Mouse (Mus musculus) myocyte (in vitro differentiated cells): Measurements from ENCODE around the gene Rragd.

Experiments
- CEBPB ChIP-seq: IDR thresholded peaks from 2 replicates; pipeline ENCODE4 v1.6.1; 2011; ENCODE audit warnings: mild to moderate bottlenecking, moderate library complexity; ENCODE audit not compliant: poor library complexity, insufficient read depth, severe bottlenecking
- E2F4 ChIP-seq: IDR thresholded peaks from one replicate; pipeline ENCODE4 v1.6.1; 2011; ENCODE audit warnings: mild to moderate bottlenecking, control low read depth, moderate library complexity; ENCODE audit not compliant: insufficient read depth
- MAX ChIP-seq: IDR thresholded peaks from one replicate; pipeline ENCODE4 v1.6.1; 2011; ENCODE audit warnings: low read depth, mild to moderate bottlenecking, control low read depth
- MYOD1 ChIP-seq, 3 experiments: IDR thresholded peaks; one replicate each; pipeline ENCODE4 v1.6.1; 2011; ENCODE audit warnings: control low read depth in 2 of 3, low read depth in 2 of 3, mild to moderate bottlenecking in 2 of 3, moderate library complexity in 1 of 3; ENCODE audit not compliant: insufficient read length in 2 of 3, control insufficient read depth in 1 of 3
- MYOG ChIP-seq, 3 experiments: IDR thresholded peaks; one replicate each; pipeline ENCODE4 v1.6.1; 2011; ENCODE audit warnings: control low read depth in 2 of 3, low read depth in 2 of 3, mild to moderate bottlenecking in 2 of 3; ENCODE audit not compliant: insufficient read length in 2 of 3, control insufficient read depth in 1 of 3, insufficient read depth in 1 of 3
- POLR2A ChIP-seq: IDR thresholded peaks from one replicate; pipeline ENCODE4 v1.6.1; 2011; ENCODE audit warnings: low read depth, mild to moderate bottlenecking, control low read depth, moderate library complexity; ENCODE audit not compliant: insufficient read length
- POLR2AphosphoS2 ChIP-seq: IDR thresholded peaks from one replicate; pipeline ENCODE4 v1.6.1; 2011; ENCODE audit warnings: low read depth, control low read depth; ENCODE audit not compliant: insufficient read length
- REST ChIP-seq: IDR thresholded peaks from one replicate; pipeline ENCODE4 v1.6.1; 2011; ENCODE audit warnings: mild to moderate bottlenecking, control low read depth, moderate library complexity; ENCODE audit not compliant: insufficient read depth, insufficient read length
- SRF ChIP-seq: IDR thresholded peaks from one replicate; pipeline ENCODE4 v1.6.1; 2011; ENCODE audit warnings: low read depth; ENCODE audit not compliant: control insufficient read depth, insufficient read length
- TCF12 ChIP-seq: IDR thresholded peaks from one replicate; pipeline ENCODE4 v1.6.1; 2011; ENCODE audit warnings: mild to moderate bottlenecking, control low read depth; ENCODE audit not compliant: poor library complexity, insufficient read depth, severe bottlenecking
- TCF3 ChIP-seq: IDR thresholded peaks from one replicate; pipeline ENCODE4 v1.6.1; 2011; ENCODE audit warnings: low read depth, control low read depth; ENCODE audit not compliant: insufficient read length
- USF1 ChIP-seq: IDR thresholded peaks from one replicate; pipeline ENCODE4 v1.6.1; 2011; ENCODE audit warnings: low read depth, mild to moderate bottlenecking, control low read depth, moderate library complexity

GRCm38 (mm10) chr4:32985684-32986083 lies 2.8 kb downstream of the Rragd start:
- TF ChIP-seq USF1 (no peak), MAX (no peak), POLR2A (no peak), MYOG (IDR thresholded peaks at IDR 0.05; ENCODE audit: control insufficient read depth in 1 of 3, insufficient read depth in 1 of 3, insufficient read length in 2 of 3, low read depth in 2 of 3) (no peak), CEBPB (no peak), POLR2AphosphoS2 (no peak), TCF12 (no peak), TCF3 (no peak), REST (no peak), E2F4 (no peak), MYOD1 (IDR thresholded peaks at IDR 0.05; ENCODE audit: control insufficient read depth in 1 of 3, insufficient read length in 2 of 3, low read depth in 2 of 3) (no peak), SRF (no peak)
